8 mouse cellular contexts compared by ENCODE assay signal in genomic region chr11:109439209-109439608, GRCm38 (mm10). TPM values are rescaled to one million over a fixed set of nuclear protein-coding genes. Genes with fewer than 3 reads are reported as not detected.
DNase-seq lines count a peak whose midpoint lies in the region; ATAC-seq and TF ChIP-seq lines count a peak whose summit lies in the region.

No protein-coding gene starts in this region.

- peaks cover 22% of the 10 kb centered on the region for H3K36me3 ChIP-seq in heart, embryonic 16.5 days (ENCODE audit: control insufficient read depth, insufficient read depth)
- peaks cover 18% of the 10 kb centered on the region; the same call in 1 of the 2 replicates for H3K36me3 ChIP-seq in hindbrain, postnatal 0 days (ENCODE audit: insufficient read depth, low read length)
- peaks cover 15% of the 10 kb centered on the region; the same call in 1 of the 2 replicates for H3K36me3 ChIP-seq in midbrain, embryonic 15.5 days (replicated peaks)

- peak; percentile 34; the same call in 1 of the 2 replicates for ATAC-seq in heart, embryonic 16.5 days (replicated peaks; ENCODE audit: extremely low read depth, insufficient read depth, low FRiP score)
- ATAC-seq in hindbrain, postnatal 0 days, result no peak; the same call in 1 of the 2 replicates
- ATAC-seq in midbrain, embryonic 15.5 days (replicated peaks), result peak; percentile 42; the same call in 1 of the 2 replicates
- ATAC-seq in CD4-positive, CD25-positive, alpha-beta regulatory T cell, adult 4 months, result no peak

- no peaks in the 10 kb centered on the region for H3K9me3 ChIP-seq in heart, embryonic 16.5 days (replicated peaks; ENCODE audit: control insufficient read depth, low read length)
- no peaks in the 10 kb centered on the region for H3K9me3 ChIP-seq in hindbrain, postnatal 0 days (ENCODE audit: low read length)
- H3K9me3 ChIP-seq in midbrain, embryonic 15.5 days, result no peaks in the 10 kb centered on the region

- DNase-seq in heart, postnatal 14 days, result no peak
- DNase-seq in hindbrain, postnatal 0 days (ENCODE audit: low spot score), result no peak
- no peak for DNase-seq in urinary bladder, postnatal 36 days (ENCODE audit: low spot score in 2 of 2)
- no peak for DNase-seq in cerebellum, adult 2 months

- TF ChIP-seq POLR2A in cortical plate, adult 2 months (IDR thresholded peaks at IDR 0.05; ENCODE audit: extremely low read depth, insufficient read depth, low read length), result no peak
- TF ChIP-seq POLR2A in cerebellum, adult 2 months (IDR thresholded peaks at IDR 0.05; ENCODE audit: borderline replicate concordance, insufficient read depth, low read length), result no peak

- no peak for TF ChIP-seq CTCF in cortical plate, adult 2 months (IDR thresholded peaks at IDR 0.05; ENCODE audit: extremely low read depth, insufficient read depth, low read length)
- no peak for TF ChIP-seq CTCF in hindbrain, postnatal 0 days (IDR thresholded peaks at IDR 0.05; ENCODE audit: low read depth)
- TF ChIP-seq CTCF in cerebellum, adult 2 months (IDR thresholded peaks at IDR 0.05; ENCODE audit: borderline replicate concordance, insufficient read depth, low read depth, low read length), result no peak

- peak overlapping the region; percentile 83 for H3K9ac ChIP-seq in heart, embryonic 16.5 days (ENCODE audit: low read length)
- H3K9ac ChIP-seq in hindbrain, postnatal 0 days (replicated peaks; ENCODE audit: low read length), result peak overlapping the region; percentile 56; the same call in 1 of the 2 replicates
- no peak overlapping the region for H3K9ac ChIP-seq in midbrain, embryonic 15.5 days

- H3K27ac ChIP-seq in heart, embryonic 16.5 days (ENCODE audit: low read length), result peak overlapping the region; percentile 78
- no peak overlapping the region for H3K27ac ChIP-seq in cortical plate, adult 2 months (ENCODE audit: insufficient read depth, low read length)
- H3K27ac ChIP-seq in hindbrain, postnatal 0 days, result 0 out of 2 replicates have a peak overlapping the region, but pooled peaks have one; percentile 8
- no peak overlapping the region for H3K27ac ChIP-seq in midbrain, embryonic 15.5 days
- no peak overlapping the region for H3K27ac ChIP-seq in cerebellum, adult 2 months (ENCODE audit: insufficient read depth, low read length)

- peak overlapping the region; percentile 76; the same call in 1 of the 2 replicates for H3K4me3 ChIP-seq in heart, embryonic 16.5 days (ENCODE audit: low read length)
- peak overlapping the region; percentile 23; the same call in 1 of the 2 replicates for H3K4me3 ChIP-seq in cortical plate, adult 2 months (ENCODE audit: insufficient read depth, low read length)
- H3K4me3 ChIP-seq in hindbrain, postnatal 0 days (ENCODE audit: low read length), result peak overlapping the region; percentile 46
- no peak overlapping the region; the same call in 1 of the 2 replicates for H3K4me3 ChIP-seq in midbrain, embryonic 15.5 days
- no peak overlapping the region for H3K4me3 ChIP-seq in cerebellum, adult 2 months (replicated peaks; ENCODE audit: insufficient read depth, low read depth, low read length)

- intact Hi-C loops in heart, postnatal 14 days (cut with DNase I), result no loop called here

- peaks cover 13% of the 10 kb centered on the region for H3K4me1 ChIP-seq in heart, embryonic 16.5 days (ENCODE audit: control insufficient read depth, insufficient read depth, low read length)
- H3K4me1 ChIP-seq in cortical plate, adult 2 months (ENCODE audit: control insufficient read depth, insufficient read depth, low read length), result no peaks in the 10 kb centered on the region
- H3K4me1 ChIP-seq in hindbrain, postnatal 0 days (ENCODE audit: insufficient read depth, low read length), result no peaks in the 10 kb centered on the region
- peaks cover 12% of the 10 kb centered on the region for H3K4me1 ChIP-seq in midbrain, embryonic 15.5 days
- H3K4me1 ChIP-seq in cerebellum, adult 2 months (ENCODE audit: control insufficient read depth, insufficient read depth, low read length), result no peaks in the 10 kb centered on the region; the same call in none of the 2 replicates

- WGBS in heart, embryonic 16.5 days, result 22% methylated on average over 5 of the region's 5 CpGs
- WGBS in hindbrain, postnatal 0 days, result 14% methylated on average over 5 of the region's 5 CpGs
- 16% methylated on average over 5 of the region's 5 CpGs for WGBS in midbrain, embryonic 15.5 days
- 11% methylated on average over 5 of the region's 5 CpGs for WGBS in cerebellum, adult 2 months

- peak overlapping the region; percentile 93 for H3K4me2 ChIP-seq in heart, embryonic 16.5 days (ENCODE audit: low read depth, low read length)
- H3K4me2 ChIP-seq in hindbrain, postnatal 0 days (ENCODE audit: low read depth, low read length), result peak overlapping the region; percentile 80
- H3K4me2 ChIP-seq in midbrain, embryonic 15.5 days, result peak overlapping the region; percentile 69; the same call in 1 of the 2 replicates

- no peaks in the 10 kb centered on the region for H3K27me3 ChIP-seq in heart, embryonic 16.5 days (ENCODE audit: control insufficient read depth, insufficient read depth, low read length)
- H3K27me3 ChIP-seq in hindbrain, postnatal 0 days (ENCODE audit: insufficient read depth, low read length), result no peaks in the 10 kb centered on the region
- H3K27me3 ChIP-seq in midbrain, embryonic 15.5 days (replicated peaks), result no peaks in the 10 kb centered on the region
- H3K27me3 ChIP-seq in cerebellum, adult 2 months (ENCODE audit: control insufficient read depth, insufficient read depth, low read length), result no peaks in the 10 kb centered on the region

RNA-seq across cellular contexts. Expression of gene Amz2, which starts 13.5 kb away (rescaled TPM):
- polyA plus RNA-seq in heart, embryonic 16.5 days (2015; fragmentation: Nextera tagmentation; extraction: Ambion mirVana), result 34.9 and 39.8 TPM in 2 replicates
- total RNA-seq in heart, postnatal 14 days (2021), result 10 to 100 TPM; 42.5 to 46.1 TPM
- polyA plus RNA-seq in cortical plate, adult 2 months (2012; rRNA removed), result 59.5 and 65.9 TPM in 2 replicates
- 145 and 151 TPM in 2 replicates for total RNA-seq in hindbrain, postnatal 0 days (2014; rRNA removed)
- polyA plus RNA-seq in hindbrain, postnatal 0 days (2015; fragmentation: Nextera tagmentation; extraction: Ambion mirVana), result 38.4 and 38.8 TPM in 2 replicates
- polyA plus RNA-seq in midbrain, embryonic 15.5 days (2015; fragmentation: Nextera tagmentation; extraction: Ambion mirVana), result 55.3 and 56.7 TPM in 2 replicates
- 10 to 100 TPM; 40.0 to 48.4 TPM for polyA plus RNA-seq in CD4-positive, CD25-positive, alpha-beta regulatory T cell, adult 4 months (2017; shearing (Covaris generic))
- 63.8 and 64.1 TPM in 2 replicates for polyA plus RNA-seq in cerebellum, adult 2 months (2012; rRNA removed)

RNA-seq across cellular contexts. Expression of gene 9930022D16Rik, which starts 25.5 kb away (rescaled TPM):
- polyA plus RNA-seq in heart, embryonic 16.5 days (2015; fragmentation: Nextera tagmentation; extraction: Ambion mirVana), result not detected in 2 replicates
- not detected for total RNA-seq in heart, postnatal 14 days (2021)
- 0.04 and 0.06 TPM in 2 replicates for polyA plus RNA-seq in cortical plate, adult 2 months (2012; rRNA removed)
- total RNA-seq in hindbrain, postnatal 0 days (2014; rRNA removed), result not detected in 2 replicates
- not detected in 2 replicates for polyA plus RNA-seq in hindbrain, postnatal 0 days (2015; fragmentation: Nextera tagmentation; extraction: Ambion mirVana)
- polyA plus RNA-seq in midbrain, embryonic 15.5 days (2015; fragmentation: Nextera tagmentation; extraction: Ambion mirVana), result not detected in 2 replicates
- polyA plus RNA-seq in CD4-positive, CD25-positive, alpha-beta regulatory T cell, adult 4 months (2017; shearing (Covaris generic)), result under 1 TPM; 0.22 to 0.39 TPM
- not detected in 2 replicates for polyA plus RNA-seq in cerebellum, adult 2 months (2012; rRNA removed)

RNA-seq across cellular contexts. Expression of gene Arsg, which starts 34.0 kb away (rescaled TPM):
- polyA plus RNA-seq in heart, embryonic 16.5 days (2015; fragmentation: Nextera tagmentation; extraction: Ambion mirVana), result 3.6 TPM in 2 replicates
- total RNA-seq in heart, postnatal 14 days (2021), result 1 to 10 TPM; 2.7 to 2.8 TPM
- 23.2 and 26.8 TPM in 2 replicates for polyA plus RNA-seq in cortical plate, adult 2 months (2012; rRNA removed)
- 10.4 and 13.1 TPM in 2 replicates for total RNA-seq in hindbrain, postnatal 0 days (2014; rRNA removed)
- polyA plus RNA-seq in hindbrain, postnatal 0 days (2015; fragmentation: Nextera tagmentation; extraction: Ambion mirVana), result 9.9 and 10.3 TPM in 2 replicates
- 3.7 and 5.0 TPM in 2 replicates for polyA plus RNA-seq in midbrain, embryonic 15.5 days (2015; fragmentation: Nextera tagmentation; extraction: Ambion mirVana)
- 1 to 10 TPM; 4.5 to 7.1 TPM for polyA plus RNA-seq in CD4-positive, CD25-positive, alpha-beta regulatory T cell, adult 4 months (2017; shearing (Covaris generic))
- polyA plus RNA-seq in cerebellum, adult 2 months (2012; rRNA removed), result 39.5 and 47.1 TPM in 2 replicates

RNA-seq across cellular contexts. Expression of gene Slc16a6, which starts 34.2 kb away (rescaled TPM):
- polyA plus RNA-seq in heart, embryonic 16.5 days (2015; fragmentation: Nextera tagmentation; extraction: Ambion mirVana), result 5.2 and 7.0 TPM in 2 replicates
- 1 to 10 TPM; 7.3 to 7.7 TPM for total RNA-seq in heart, postnatal 14 days (2021)
- polyA plus RNA-seq in cortical plate, adult 2 months (2012; rRNA removed), result 7.2 and 7.8 TPM in 2 replicates
- total RNA-seq in hindbrain, postnatal 0 days (2014; rRNA removed), result 10.5 and 11.2 TPM in 2 replicates
- polyA plus RNA-seq in hindbrain, postnatal 0 days (2015; fragmentation: Nextera tagmentation; extraction: Ambion mirVana), result 7.9 and 8.7 TPM in 2 replicates
- polyA plus RNA-seq in midbrain, embryonic 15.5 days (2015; fragmentation: Nextera tagmentation; extraction: Ambion mirVana), result 4.1 and 4.3 TPM in 2 replicates
- 10 to 100 TPM; 16.7 to 21.0 TPM for polyA plus RNA-seq in CD4-positive, CD25-positive, alpha-beta regulatory T cell, adult 4 months (2017; shearing (Covaris generic))
- 7.9 and 8.9 TPM in 2 replicates for polyA plus RNA-seq in cerebellum, adult 2 months (2012; rRNA removed)

Comparison
In these comparisons a context has a peak if more than half of its experiments do, and no peak if none do; other contexts are left out.
1. ATAC-seq: peak in heart, embryonic 16.5 days (single experiment) and midbrain, embryonic 15.5 days (single experiment); none in hindbrain, postnatal 0 days (single experiment) and CD4-positive, CD25-positive, alpha-beta regulatory T cell, adult 4 months (single experiment).
2. H3K27ac ChIP-seq: peak in heart, embryonic 16.5 days (single experiment) and hindbrain, postnatal 0 days (single experiment); none in cortical plate, adult 2 months (single experiment), midbrain, embryonic 15.5 days (single experiment) and cerebellum, adult 2 months (single experiment).
3. H3K4me3 ChIP-seq: peak in heart, embryonic 16.5 days (single experiment), cortical plate, adult 2 months (single experiment) and hindbrain, postnatal 0 days (single experiment); none in midbrain, embryonic 15.5 days (single experiment) and cerebellum, adult 2 months (single experiment).
4. Peak in every context shown above with its lines, with median percentiles within 50 percentile points of each other: H3K4me2 ChIP-seq.